In genomic region chr1:155082965-155083268, GRCm38 (mm10) we compare ENCODE assay signal across 8 mouse cellular contexts. TPM values are rescaled to one million over a fixed set of nuclear protein-coding genes. Genes with fewer than 3 reads are reported as not detected.
DNase-seq lines count a peak whose midpoint lies in the region; ATAC-seq lines count a peak whose summit lies in the region.

No protein-coding gene starts in this region.

- H3K4me1 ChIP-seq in heart, embryonic 13.5 days: peaks cover 55% of the 10 kb centered on the region
- H3K4me1 ChIP-seq in limb, embryonic 12.5 days (replicated peaks): peaks cover 68% of the 10 kb centered on the region
- H3K4me1 ChIP-seq in neural tube, embryonic 11.5 days (ENCODE audit: control insufficient read depth, insufficient read depth, low read length): peaks cover 35% of the 10 kb centered on the region

- ATAC-seq in heart, embryonic 13.5 days (ENCODE audit: extremely low read depth, insufficient number of reproducible peaks, low FRiP score, low TSS enrichment): no peak
- peak; percentile 49; the same call in 1 of the 2 replicates for ATAC-seq in limb, embryonic 12.5 days (ENCODE audit: insufficient number of reproducible peaks, insufficient read depth, low FRiP score, low TSS enrichment, low read depth)
- ATAC-seq in neural tube, embryonic 11.5 days (ENCODE audit: insufficient read depth, low FRiP score, low TSS enrichment): peak; percentile 81

- no peaks in the 10 kb centered on the region for H3K9me3 ChIP-seq in heart, embryonic 13.5 days
- H3K9me3 ChIP-seq in limb, embryonic 12.5 days: no peaks in the 10 kb centered on the region
- H3K9me3 ChIP-seq in neural tube, embryonic 11.5 days (ENCODE audit: control insufficient read depth, low read length): no peaks in the 10 kb centered on the region

- peak overlapping the region; percentile 82 for H3K4me2 ChIP-seq in heart, embryonic 13.5 days
- peak overlapping the region; percentile 71 for H3K4me2 ChIP-seq in limb, embryonic 12.5 days
- peak overlapping the region; percentile 54 for H3K4me2 ChIP-seq in neural tube, embryonic 11.5 days (ENCODE audit: low read depth)

- under 1% methylated on average over 18 of the region's 18 CpGs for WGBS in heart, embryonic 13.5 days
- 0% methylated on average over 15 of the region's 18 CpGs for WGBS in limb, embryonic 12.5 days
- WGBS in neural tube, embryonic 11.5 days: under 1% methylated on average over 15 of the region's 18 CpGs

- no peaks in the 10 kb centered on the region for H3K36me3 ChIP-seq in heart, embryonic 13.5 days
- no peaks in the 10 kb centered on the region for H3K36me3 ChIP-seq in limb, embryonic 12.5 days
- H3K36me3 ChIP-seq in neural tube, embryonic 11.5 days (ENCODE audit: control insufficient read depth, insufficient read depth, low read length): no peaks in the 10 kb centered on the region

- peak overlapping the region; percentile 52 for H3K4me3 ChIP-seq in heart, embryonic 13.5 days
- peak overlapping the region; percentile 44 for H3K4me3 ChIP-seq in limb, embryonic 12.5 days (replicated peaks)
- H3K4me3 ChIP-seq in neural tube, embryonic 11.5 days (ENCODE audit: low read depth, low read length): peak overlapping the region; percentile 35

- peak; percentile 18 for DNase-seq in adrenal gland, postnatal 25 days
- no peak for DNase-seq in adrenal gland, postnatal 10 days
- peak; percentile 72 for DNase-seq in right cerebral cortex, postnatal 4 days
- no peak for DNase-seq in right cerebral cortex, adult 18-20 months
- peak; percentile 86 for DNase-seq in neural tube, embryonic 11.5 days (ENCODE audit: low spot score)
- no peak for DNase-seq in yolk sac, embryonic 10.5 days (ENCODE audit: low spot score)

- H3K9ac ChIP-seq in heart, embryonic 13.5 days: peak overlapping the region; percentile 84
- H3K9ac ChIP-seq in limb, embryonic 12.5 days (replicated peaks): peak overlapping the region; percentile 69
- H3K9ac ChIP-seq in neural tube, embryonic 11.5 days (ENCODE audit: low read length): peak overlapping the region; percentile 74

- peak overlapping the region; percentile 96 for H3K27ac ChIP-seq in heart, embryonic 13.5 days (replicated peaks)
- peak overlapping the region; percentile 99 for H3K27ac ChIP-seq in limb, embryonic 12.5 days
- H3K27ac ChIP-seq in neural tube, embryonic 11.5 days (ENCODE audit: low read depth, low read length): peak overlapping the region; percentile 99

- no peaks in the 10 kb centered on the region for H3K27me3 ChIP-seq in heart, embryonic 13.5 days (replicated peaks)
- no peaks in the 10 kb centered on the region for H3K27me3 ChIP-seq in limb, embryonic 12.5 days
- no peaks in the 10 kb centered on the region for H3K27me3 ChIP-seq in neural tube, embryonic 11.5 days (ENCODE audit: control insufficient read depth, insufficient read depth, low read length)

RNA-seq across cellular contexts. Expression of gene Ier5, which starts 16.5 kb away (rescaled TPM):
- total RNA-seq in adrenal gland, postnatal 25 days (2021): 6.7 and 9.1 TPM in 2 replicates
- total RNA-seq in adrenal gland, postnatal 10 days (2021): 10 to 100 TPM; 10.8 to 12.6 TPM
- 3.6 and 3.8 TPM in 2 replicates for polyA plus RNA-seq in heart, embryonic 13.5 days (2015; fragmentation: Nextera tagmentation; extraction: Ambion mirVana)
- 15.8 and 16.1 TPM in 2 replicates for polyA plus RNA-seq in limb, embryonic 12.5 days (2016; fragmentation: Nextera tagmentation; extraction: Ambion mirVana)
- 17.3 and 19.3 TPM in 2 replicates for polyA plus RNA-seq in neural tube, embryonic 11.5 days (2014; fragmentation: Nextera tagmentation; extraction: Ambion mirVana)

Comparison
In these comparisons a context has a peak if more than half of its experiments do, and no peak if none do; other contexts are left out.
1. DNase-seq: peak in adrenal gland, postnatal 25 days (single experiment), right cerebral cortex, postnatal 4 days (single experiment) and neural tube, embryonic 11.5 days (single experiment); none in adrenal gland, postnatal 10 days (single experiment), right cerebral cortex, adult 18-20 months (single experiment) and yolk sac, embryonic 10.5 days (single experiment).
2. Peak in every context shown above with its lines, with median percentiles within 50 percentile points of each other: H3K27ac ChIP-seq, H3K4me2 ChIP-seq, H3K4me3 ChIP-seq and H3K9ac ChIP-seq.